Mouse (Mus musculus) thymus, postnatal 36 days (tissue): ENCODE measurements at regions not wholly inside any gene's neighbourhood (a gene's known extent, or its start where the extent isn't known, plus 50 kb on each side); places are given as distances from the start of the nearest gene placed in this dataset.

Source experiments
- DNase-seq, 2 experiments: peaks; one replicate each; pipeline ENCODE4 v3.0.0; 2022; ENCODE audit warnings: mixed read lengths in 2 of 2

DNA sequence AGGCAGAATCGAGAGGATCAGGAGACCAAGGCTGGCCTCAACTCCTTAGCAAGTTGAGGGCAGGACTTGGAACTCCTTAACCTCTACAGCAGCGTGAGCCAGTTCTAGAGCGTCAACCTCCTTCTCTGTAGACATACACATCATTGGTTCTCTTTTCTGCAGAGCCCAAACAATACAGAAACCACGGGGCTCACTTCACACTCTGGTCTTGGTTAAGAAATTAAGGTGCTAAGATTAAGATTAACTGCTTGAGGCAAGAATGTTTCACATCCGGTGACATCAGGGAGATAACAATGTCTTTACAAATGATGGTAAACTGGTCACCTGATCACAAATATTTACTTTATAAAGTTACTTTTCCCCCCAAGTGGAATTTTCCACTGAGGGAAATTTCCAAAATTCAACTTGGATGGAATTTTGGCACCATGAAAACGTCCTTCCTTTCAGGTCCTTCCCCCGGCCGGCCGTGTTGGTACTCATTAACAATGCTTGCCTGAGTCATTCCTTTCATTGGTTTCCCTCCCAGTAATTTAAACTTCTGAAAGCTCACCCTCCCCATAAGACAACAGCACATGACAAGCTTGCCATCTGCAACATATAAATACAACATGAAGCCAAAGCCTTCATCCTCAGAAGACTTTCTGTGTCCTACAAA, 77.3 kb upstream of the Kdm7a start:
- DNase-seq = no peak

DNA sequence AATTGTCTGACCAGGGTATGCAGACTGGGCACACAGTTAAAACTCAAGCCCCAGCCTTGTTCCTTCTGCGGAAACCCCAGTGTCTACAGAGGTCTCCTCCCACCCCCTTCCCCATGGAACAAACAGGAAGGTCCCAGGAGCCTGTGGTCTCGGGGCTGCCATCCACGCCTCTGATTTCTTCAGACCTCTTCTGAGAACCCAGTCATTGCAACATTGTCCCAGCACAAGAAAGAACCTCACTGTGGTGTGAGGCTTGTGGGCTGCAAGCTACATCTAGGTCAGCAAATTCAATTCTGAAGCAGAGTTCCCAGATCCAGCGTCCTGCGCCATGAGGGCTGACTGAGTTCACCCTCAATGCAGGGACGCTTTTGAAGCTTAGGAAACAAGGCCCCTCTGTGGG, 71.7 kb upstream of the Kdm7a start:
- no peak for DNase-seq

DNA sequence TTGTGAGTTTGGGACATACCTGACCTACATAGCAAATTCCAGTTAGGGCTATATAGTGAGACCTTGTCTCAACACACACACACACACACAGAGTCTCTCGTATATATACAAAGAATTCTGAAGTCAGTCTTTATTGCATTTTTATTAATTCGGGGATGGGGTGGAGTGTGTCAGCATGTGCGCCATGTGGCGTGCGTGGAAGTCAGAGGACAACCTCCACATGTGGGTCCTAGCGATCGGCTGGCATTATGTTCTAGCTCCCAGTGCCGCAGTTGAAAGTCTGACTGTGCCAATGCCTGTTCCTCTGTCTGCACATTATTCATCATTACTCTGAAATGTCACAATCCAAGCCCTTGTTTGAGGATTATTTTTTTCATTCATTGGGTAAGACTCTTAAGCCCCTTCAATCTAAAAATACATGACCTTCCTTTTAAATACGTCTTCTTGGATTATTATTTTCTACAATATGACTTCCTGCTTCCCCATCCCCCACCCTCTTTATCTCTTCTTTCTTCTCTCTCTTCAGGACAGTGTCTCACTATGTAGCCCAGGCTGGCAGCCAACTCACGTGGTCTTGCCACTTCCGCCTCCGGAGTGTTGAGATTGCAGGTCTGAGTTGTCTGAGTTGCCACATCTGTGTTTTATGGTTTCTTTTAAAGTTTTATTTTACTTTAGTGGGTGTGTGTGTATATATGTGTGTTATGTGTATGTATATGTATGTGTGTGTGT, 68.3 kb upstream of the Kdm7a start:
- peak; percentile 34 to 54 for DNase-seq

DNA sequence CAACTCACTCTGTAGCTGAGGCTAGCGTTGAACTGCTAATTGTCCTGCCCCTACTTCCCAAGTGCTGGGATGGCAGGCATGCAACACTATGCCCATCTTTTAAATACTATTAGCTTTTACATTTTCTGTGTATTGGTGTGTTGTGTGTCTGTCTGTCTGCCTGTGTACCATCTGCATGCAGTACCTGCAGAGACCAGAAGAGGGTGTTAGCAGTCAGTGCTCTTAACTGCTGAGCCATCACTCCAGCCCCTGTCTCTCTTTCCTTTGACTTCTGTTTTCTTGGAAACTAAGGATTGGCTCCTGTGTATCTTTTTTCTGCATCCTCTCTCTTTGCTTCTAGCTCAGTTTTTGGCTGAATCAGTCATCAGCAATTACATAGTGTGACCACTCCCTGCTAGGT, 66.8 kb upstream of the Kdm7a start:
- DNase-seq = no peak

DNA sequence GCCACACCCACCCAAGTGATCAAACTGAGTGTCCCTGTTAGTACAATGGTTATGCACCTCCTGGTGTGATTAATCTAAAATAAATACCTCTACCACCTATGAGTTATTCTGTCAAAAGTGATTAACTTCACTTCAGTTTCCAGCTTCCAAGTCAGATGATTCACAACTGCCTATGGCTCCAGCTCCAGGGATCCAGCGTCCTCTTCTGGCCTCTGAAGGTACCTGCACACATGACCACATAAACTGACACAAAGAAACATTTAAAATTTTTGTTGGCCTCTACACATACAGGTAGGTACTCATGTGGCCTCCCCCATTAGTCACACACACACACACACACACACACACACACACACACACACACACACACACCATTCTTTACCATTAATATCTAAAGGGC, 63.9 kb upstream of the Kdm7a start:
- DNase-seq = no peak

DNA sequence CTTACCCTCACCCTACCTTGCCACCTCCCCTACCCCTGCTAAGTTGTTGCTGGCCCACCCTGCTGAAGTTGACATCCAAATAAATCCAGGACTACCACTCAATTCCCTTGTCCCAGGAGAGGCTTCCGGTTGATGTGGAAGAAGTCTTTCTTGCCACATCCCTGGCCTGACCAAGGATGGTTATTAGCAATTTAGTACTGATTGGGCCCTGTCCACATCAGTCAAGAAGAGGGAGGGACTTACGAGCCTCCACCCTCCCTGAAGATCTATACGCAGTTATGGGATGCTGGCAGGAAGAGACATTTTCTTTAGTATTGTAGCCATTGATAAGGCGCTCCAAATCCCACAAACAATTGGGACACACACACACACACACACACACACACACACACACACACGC, 63.1 kb upstream of the Kdm7a start:
- no peak for DNase-seq

DNA sequence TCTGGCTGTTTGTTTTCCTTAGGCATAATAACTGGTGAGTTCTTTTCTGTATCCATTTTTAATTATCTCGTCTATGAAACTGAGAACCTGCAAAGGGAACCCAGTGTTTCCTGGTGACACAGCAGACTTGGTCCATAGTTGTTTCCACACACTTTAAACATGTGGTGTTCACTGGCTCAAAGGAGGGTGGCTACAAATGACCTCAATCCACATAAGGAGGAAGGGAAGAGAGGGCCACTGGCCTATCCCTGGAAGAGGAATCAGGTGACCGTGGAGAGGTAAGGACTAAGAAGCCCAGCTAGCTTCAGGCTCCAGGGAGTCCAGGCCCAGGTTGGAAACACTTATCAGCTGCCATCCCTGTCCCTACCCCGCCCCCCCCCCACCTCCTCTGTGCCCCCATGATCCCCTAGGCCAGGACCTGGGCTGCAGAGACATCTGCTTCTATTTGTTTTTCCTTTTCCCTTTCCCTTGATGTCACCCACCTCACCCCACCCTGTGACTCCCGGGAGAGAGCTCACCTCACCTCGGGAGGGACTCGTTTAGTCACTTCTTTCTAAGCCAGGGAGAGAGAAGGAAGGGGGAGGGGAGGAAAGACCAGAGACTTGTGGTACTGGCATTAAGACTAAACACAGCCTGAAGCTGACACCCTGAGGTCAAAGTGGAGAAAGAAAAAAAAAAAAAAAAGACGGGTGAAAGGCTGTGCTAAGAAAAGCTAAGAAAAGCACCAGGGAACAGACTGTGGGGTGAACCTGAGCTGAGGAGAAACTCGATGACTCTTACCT, 62.2 kb upstream of the Kdm7a start:
- no peak for DNase-seq

DNA sequence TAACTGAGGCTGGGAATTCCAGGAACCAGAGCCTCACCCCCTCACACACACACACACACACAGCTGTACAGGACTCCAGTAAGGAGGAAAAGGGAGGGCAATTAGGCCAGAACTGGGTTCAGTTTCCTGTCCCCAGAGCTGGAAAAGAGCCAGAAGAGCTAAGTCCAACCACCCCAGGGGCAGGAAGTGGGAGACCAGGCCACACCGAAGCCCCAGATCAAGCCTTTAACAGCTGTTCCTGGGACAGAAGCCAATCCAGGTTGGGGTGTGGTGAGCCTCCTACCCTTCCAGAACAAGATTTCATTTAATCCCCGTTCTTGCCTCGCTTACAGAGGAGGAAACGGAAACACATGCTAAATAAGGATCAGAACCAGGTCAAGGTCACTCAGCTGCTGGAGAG, 58.1 kb upstream of the Kdm7a start:
- no peak for DNase-seq

DNA sequence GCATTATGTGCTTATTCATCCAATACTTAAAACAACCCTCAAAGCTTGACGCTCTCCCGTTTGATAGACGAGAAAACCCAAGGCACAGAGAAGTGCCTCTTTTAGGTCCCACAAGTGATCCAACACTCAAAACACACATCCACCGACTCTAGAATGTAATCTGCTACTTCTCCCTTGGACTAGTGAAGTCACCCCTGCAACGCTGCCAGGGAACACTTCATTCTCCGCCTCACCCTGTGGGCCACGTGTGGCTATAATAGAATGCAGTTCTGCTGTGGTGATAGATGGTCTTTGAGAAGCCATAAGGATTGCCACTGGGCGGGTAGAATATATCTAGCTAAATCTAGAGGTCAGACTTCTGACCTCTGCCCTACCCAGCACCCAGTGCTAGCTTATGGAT, 57.0 kb upstream of the Kdm7a start:
- no peak for DNase-seq

DNA sequence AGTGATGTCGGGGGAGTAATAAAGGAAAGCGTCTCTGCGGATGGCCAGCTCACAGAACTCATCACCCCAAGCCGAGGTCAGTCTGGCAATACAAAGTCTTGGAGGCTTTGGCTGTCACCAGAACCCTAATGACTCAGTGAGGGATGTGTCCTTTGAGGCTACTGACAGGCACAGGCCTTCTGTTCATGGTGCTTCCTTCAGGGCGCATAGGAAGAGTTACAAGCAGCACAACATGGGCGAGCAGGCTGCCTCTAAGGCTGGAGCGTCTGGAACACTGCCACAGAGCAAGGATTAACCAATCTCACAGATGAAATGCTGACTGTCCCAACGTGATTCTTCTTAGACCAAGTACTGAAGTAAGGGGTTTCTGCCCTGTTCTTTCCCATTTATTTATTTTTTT, 55.4 kb upstream of the Kdm7a start:
- no peak for DNase-seq

DNA sequence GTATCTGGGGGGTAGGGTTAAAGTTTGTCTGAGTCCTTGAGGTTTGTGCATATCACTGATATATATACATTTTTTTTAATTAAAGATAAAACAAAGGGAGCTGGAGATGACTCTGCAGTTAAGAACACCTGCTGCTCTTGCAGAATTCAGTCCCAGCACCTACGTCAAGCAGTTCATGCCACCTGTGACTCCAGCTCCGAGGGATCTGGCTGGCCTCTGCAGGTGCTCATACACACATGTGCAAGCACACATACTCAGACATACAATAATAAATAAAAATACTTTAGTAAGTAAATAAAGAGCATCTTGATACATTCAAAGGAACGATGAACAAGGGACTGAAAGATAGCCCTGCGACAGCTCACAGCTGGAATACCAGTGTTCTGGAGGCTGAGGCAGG, 53.9 kb upstream of the Kdm7a start:
- peak in 1 of 2 experiments; percentile 23 for DNase-seq

DNA sequence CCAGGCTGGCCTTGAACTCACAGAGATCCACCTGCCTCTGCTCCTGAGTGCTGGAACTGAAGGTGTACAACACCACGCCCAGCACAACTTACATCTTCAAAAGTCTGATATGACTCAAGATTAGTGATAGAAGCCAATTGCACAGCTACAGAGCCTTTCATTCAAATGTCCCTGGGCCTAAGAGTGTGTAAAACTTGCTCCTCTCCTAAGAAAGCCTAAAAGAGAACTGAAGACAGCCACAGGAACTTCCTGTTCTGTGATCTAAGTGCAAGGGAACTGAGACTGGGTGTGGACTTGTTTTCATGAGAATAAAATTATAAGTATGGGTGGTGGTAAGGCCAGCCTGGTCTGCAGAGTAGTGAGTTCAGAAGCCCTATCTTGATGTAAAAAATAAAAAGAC, 52.5 kb upstream of the Kdm7a start:
- no peak for DNase-seq

DNA sequence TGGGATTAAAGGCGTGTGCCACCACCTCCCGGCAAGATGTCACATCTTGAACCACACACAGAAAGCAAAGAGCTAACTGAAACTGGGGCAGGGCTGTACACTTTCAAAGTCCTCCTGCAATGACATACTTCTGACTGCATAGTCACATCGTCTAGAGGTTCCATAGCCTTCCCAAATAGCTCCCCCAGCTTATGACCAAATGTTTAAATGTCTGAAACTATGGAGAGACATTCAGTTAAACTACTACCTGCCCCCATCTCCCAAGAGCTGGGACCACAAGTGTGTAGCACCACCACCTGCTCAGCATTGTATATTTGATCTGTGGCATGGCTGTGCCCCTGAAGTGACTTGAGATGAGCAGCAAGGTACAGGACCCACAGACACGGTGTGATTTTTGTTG, 52.1 kb upstream of the Kdm7a start:
- peak; percentile 20 to 26 for DNase-seq

DNA sequence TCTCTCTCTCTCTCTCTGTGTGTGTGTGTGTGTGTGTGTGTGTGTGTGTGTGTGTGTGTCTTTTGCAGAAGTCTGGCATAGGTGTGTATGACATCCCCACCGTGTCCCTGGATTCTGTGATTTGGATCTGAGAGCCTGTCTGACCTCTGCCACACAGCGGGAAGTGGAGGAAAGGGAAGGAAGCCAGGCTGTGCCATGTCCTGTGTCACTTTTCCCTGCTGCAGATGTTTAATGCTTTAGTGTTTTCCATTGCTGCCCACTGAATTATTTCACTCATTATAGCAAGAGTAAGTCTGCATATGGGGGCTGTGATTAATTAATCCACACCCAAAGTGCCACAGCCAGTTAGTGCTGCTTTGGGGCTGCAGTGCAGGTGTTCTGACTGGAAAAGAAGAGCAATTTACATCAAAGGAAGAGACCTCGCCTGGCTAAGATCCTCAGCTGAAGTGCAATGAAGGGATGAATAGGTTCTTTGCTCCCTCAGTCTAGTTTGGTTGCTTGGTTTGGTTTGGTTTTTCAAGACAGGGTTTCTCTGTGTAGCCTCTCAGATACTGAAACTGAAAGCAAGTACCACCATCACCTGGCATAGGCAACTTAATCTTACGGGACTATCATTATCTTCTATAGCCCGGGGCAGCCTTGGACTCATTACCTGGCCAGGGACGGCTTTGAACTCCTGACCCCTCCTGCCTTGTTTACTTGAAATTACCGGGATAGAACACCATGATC, 51.2 kb upstream of the Kdm7a start:
- peak in 1 of 2 experiments; percentile 16 for DNase-seq

DNA sequence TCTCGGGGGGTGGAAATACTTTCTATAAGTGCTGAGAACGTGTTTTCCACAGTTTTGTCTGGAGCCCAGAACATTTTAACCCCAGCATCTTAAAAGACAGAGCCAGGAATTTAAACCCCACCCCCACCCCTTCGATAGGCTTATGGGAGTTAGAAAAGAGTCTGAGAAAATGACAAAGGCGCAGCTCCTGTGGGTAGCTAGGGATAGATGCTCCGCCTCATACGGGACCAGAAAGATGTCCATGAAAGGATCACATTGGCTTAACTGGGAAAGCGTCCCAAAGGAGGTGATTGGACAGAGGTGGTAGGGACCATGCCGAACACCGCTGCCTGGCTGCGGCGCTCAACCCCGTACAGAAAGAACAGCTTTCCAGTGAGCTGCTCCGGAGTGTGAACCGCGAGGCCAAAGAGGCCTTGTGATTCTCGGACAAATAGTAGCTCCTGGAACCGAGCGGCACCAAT, 50.6 kb upstream of the Kdm7a start:
- peak; percentile 26 to 28 for DNase-seq

DNA sequence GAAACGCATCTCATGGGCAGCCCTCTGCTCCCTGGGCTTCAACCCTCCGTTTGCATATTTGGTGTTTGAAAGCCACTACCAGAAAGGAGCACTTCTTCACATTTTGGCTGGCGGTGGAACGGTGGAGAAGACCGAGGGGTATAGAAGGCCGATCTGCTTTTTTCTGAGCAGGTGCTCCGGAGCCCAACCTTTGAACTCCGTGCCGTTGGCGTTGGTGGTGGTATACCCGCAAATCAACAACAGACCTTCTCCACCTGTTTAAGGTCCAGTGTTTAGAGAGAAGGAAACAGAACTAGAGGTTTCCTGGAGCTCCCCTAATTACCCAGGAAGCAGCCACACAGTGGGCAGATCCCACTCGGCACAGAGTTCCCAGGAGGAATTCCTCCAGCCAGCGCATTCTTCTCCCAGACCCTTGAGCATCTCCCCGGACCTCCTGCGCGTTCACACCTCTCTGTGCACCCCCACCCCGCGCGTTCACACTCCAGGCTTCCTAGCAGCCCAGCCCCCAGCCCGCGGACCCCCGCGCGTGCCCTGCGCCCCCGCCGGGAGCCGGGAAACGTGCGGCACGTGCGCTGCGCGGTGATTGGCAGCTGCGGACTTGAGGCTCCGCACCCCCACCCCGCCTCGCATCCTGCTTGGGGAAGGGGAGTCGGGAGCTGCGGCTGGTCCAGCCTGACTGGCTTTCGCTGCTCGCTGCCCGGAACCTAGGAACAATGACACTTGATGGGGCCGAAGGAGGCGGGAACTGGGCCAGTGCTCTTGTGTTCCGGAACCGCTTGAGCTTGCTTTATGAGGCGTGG, 49.9 kb upstream of the Kdm7a start:
- DNase-seq = peak; percentile 68 to 77
